Mouse (Mus musculus) midbrain, embryonic 15.5 days (tissue): ENCODE measurements around the gene Slc22a16. TPM values are rescaled to one million over a fixed set of nuclear protein-coding genes. Genes with fewer than 3 reads are reported as not detected.
A peak's percentile ranks its signal among the peaks of the same experiment; 100 is the strongest.

Experiments
- ATAC-seq: fragments of 200-750 bp; cut with Nextera tagmentation; replicated peaks from 2 replicates; pipeline ENCODE4 v1.8.0; 2017; ENCODE audit warnings: moderate TSS enrichment
- H3K27ac ChIP-seq: fragments of 300-500 bp; sonication (generic); 2 replicates; pipeline ENCODE4 v1.5.1; 2015; ENCODE audit warnings: mild to moderate bottlenecking, inconsistent platforms
- H3K27me3 ChIP-seq: fragments of 300-500 bp; sonication (generic); replicated peaks from 2 replicates; pipeline ENCODE4 v1.6.1; 2015; ENCODE audit warnings: inconsistent platforms
- H3K36me3 ChIP-seq: fragments of 300-500 bp; sonication (generic); replicated peaks from 2 replicates; pipeline ENCODE4 v1.6.1; 2015; ENCODE audit warnings: inconsistent platforms
- H3K4me1 ChIP-seq: fragments of 300-500 bp; sonication (generic); 2 replicates; pipeline ENCODE4 v1.6.1; 2015; ENCODE audit warnings: inconsistent platforms
- H3K4me2 ChIP-seq: fragments of 300-500 bp; sonication (generic); 2 replicates; pipeline ENCODE4 v1.6.1; 2015; ENCODE audit warnings: inconsistent platforms, mild to moderate bottlenecking, moderate library complexity
- H3K4me3 ChIP-seq: fragments of 300-500 bp; sonication (generic); 2 replicates; pipeline ENCODE4 v1.5.1; 2015; ENCODE audit warnings: mild to moderate bottlenecking, inconsistent platforms
- H3K9ac ChIP-seq: fragments of 300-500 bp; sonication (generic); 2 replicates; pipeline ENCODE4 v1.6.1; 2015; ENCODE audit warnings: mild to moderate bottlenecking, inconsistent platforms
- H3K9me3 ChIP-seq: fragments of 300-500 bp; sonication (generic); 2 replicates; pipeline ENCODE4 v1.6.1; 2016; ENCODE audit warnings: inconsistent platforms
- WGBS: fragments of 180-500 bp; shearing (Covaris S2); methylation state at CpG from one replicate; pipeline ENCODE4 v1.1.7; 2015; ENCODE audit warnings: mixed read lengths; 5-methylcytosine and 5-hydroxymethylcytosine counted together
- polyA plus RNA-seq: library from polyadenylated mRNA; unstranded; fragments of >200 nt; fragmentation: Nextera tagmentation; extraction: Ambion mirVana; gene quantifications from 2 replicates; pipeline ENCODE4 v1.2.1, GENCODE M21; 2015

The Slc22a16 gene
- polyA plus RNA-seq, 1 experiment from 2014 or later = not detected

DNA sequence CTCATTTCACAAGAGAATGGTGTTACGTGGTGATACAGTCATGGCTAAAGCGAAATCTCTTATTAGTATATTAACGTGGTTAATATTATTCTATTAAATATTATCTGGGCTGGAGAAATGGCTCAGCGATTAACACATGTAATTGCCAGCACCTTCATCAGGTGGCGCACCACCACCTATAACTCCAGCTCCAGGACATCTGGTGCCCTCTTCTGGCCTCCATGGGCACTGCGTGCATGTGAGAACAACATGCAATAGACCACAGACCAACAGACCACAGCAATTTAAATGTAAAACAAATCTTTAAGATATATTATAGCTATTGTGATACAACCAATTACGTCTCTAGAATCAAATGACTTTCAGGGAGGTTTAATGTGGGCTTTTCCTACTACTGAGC is 59.0 kb downstream of the Slc22a16 start:
- ATAC-seq = no peak
- H3K9ac ChIP-seq = no peak overlapping the region
- 70% methylated on average over 7 of the region's 7 CpGs for WGBS

GRCm38 (mm10) chr10:40629656-40630311 is 59.6 kb downstream of the Slc22a16 start, which contains the start of gene Ddo:
Gene Ddo, plus strand, starts transcription at chr10:40630011.
- no peaks in the 10 kb centered on the region for H3K9me3 ChIP-seq
- H3K4me2 ChIP-seq = no peak within 1 kb of the TSS
- no peak for ATAC-seq
- no peak within 1 kb of the TSS for H3K27ac ChIP-seq
- H3K4me1 ChIP-seq = no peaks in the 10 kb centered on the region
- no peak within 1 kb of the TSS for H3K4me3 ChIP-seq
- 76% methylated on average over 8 of the region's 8 CpGs for WGBS
- no peaks in the 10 kb centered on the region for H3K27me3 ChIP-seq
- no peaks in the 10 kb centered on the region for H3K36me3 ChIP-seq
- no peak within 1 kb of the TSS for H3K9ac ChIP-seq

More for the DNA sequence above, 59.0 kb downstream of the Slc22a16 start:
- no peak overlapping the region for H3K4me3 ChIP-seq
- H3K9me3 ChIP-seq = no peaks in the 10 kb centered on the region
- H3K27ac ChIP-seq = no peak overlapping the region
- H3K4me2 ChIP-seq = no peak overlapping the region
- H3K36me3 ChIP-seq = no peaks in the 10 kb centered on the region
- H3K4me1 ChIP-seq = no peaks in the 10 kb centered on the region
- no peaks in the 10 kb centered on the region for H3K27me3 ChIP-seq

GRCm38 (mm10) chr10:40630457-40630856 is 60.3 kb downstream of the Slc22a16 start:
- no peak overlapping the region for H3K4me3 ChIP-seq
- no peak overlapping the region for H3K27ac ChIP-seq
- H3K9me3 ChIP-seq = no peaks in the 10 kb centered on the region
- 73% methylated on average over 5 of the region's 5 CpGs for WGBS
- no peak overlapping the region for H3K4me2 ChIP-seq
- no peaks in the 10 kb centered on the region for H3K4me1 ChIP-seq
- H3K27me3 ChIP-seq = no peaks in the 10 kb centered on the region
- H3K36me3 ChIP-seq = no peaks in the 10 kb centered on the region
- H3K9ac ChIP-seq = no peak overlapping the region
- no peak for ATAC-seq

- Histone ChIP-seq H3K4me1 (no peaks in the 10 kb centered on the region), H3K27me3 (no peaks in the 10 kb centered on the region), H3K36me3 (no peaks in the 10 kb centered on the region), H3K27ac (no peak overlapping the region), H3K4me3 (no peak overlapping the region), H3K9ac (no peak overlapping the region), H3K4me2 (no peak overlapping the region), H3K9me3 (no peaks in the 10 kb centered on the region)
- ATAC-seq = no peak
- WGBS = 84% methylated on average over 9 of the region's 9 CpGs
Observed at GRCm38 (mm10) chr10:40630961-40631360, 60.8 kb downstream of the Slc22a16 start.

GRCm38 (mm10) chr10:40632087-40632486 is 62.0 kb downstream of the Slc22a16 start:
- H3K27me3 ChIP-seq = no peaks in the 10 kb centered on the region
- H3K27ac ChIP-seq = no peak overlapping the region
- H3K4me3 ChIP-seq = no peak overlapping the region
- H3K9ac ChIP-seq = no peak overlapping the region
- H3K9me3 ChIP-seq = no peaks in the 10 kb centered on the region
- H3K4me2 ChIP-seq = no peak overlapping the region
- no peaks in the 10 kb centered on the region for H3K4me1 ChIP-seq
- whole genome bisulfite sequencing = 65% methylated on average over 3 of the region's 3 CpGs
- no peaks in the 10 kb centered on the region for H3K36me3 ChIP-seq
- ATAC-seq = no peak

DNA sequence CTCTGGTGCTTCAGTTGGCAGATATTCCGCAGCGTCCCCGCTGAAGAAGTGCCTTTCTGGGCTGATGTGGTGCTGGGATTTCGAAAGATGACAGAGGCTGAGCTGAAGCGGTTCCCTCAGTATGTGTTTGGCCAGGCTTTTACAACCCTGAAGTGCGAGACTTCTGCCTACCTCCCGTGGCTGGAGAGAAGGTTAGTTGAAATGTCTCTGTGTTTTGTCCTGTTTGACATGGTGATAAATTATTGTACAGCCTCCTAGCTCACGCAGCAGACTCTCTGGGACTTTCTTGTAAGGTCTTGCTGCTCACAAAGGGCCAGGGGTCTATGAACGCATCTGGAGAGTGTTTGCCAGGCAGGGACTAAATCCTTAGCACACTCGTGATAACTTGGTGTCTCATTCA is 67.2 kb downstream of the Slc22a16 start:
- ATAC-seq = no peak
- H3K36me3 ChIP-seq = no peaks in the 10 kb centered on the region
- 0 out of 2 replicates have a peak, but pooled peaks cover 11% of the 10 kb centered on the region for H3K4me1 ChIP-seq
- H3K9ac ChIP-seq = no peak overlapping the region
- H3K4me2 ChIP-seq = no peak overlapping the region
- no peak overlapping the region for H3K4me3 ChIP-seq
- H3K27ac ChIP-seq = no peak overlapping the region
- whole genome bisulfite sequencing = 76% methylated on average over 10 of the region's 10 CpGs
- H3K9me3 ChIP-seq = no peaks in the 10 kb centered on the region
- no peaks in the 10 kb centered on the region; the same call in 1 of the 2 replicates for H3K27me3 ChIP-seq

- Histone ChIP-seq H3K4me1 (0 out of 2 replicates have a peak, but pooled peaks cover 11% of the 10 kb centered on the region), H3K9me3 (no peaks in the 10 kb centered on the region), H3K27ac (no peak overlapping the region), H3K4me2 (no peak overlapping the region), H3K27me3 (no peaks in the 10 kb centered on the region; the same call in 1 of the 2 replicates), H3K9ac (no peak overlapping the region), H3K4me3 (no peak overlapping the region), H3K36me3 (no peaks in the 10 kb centered on the region)
- ATAC-seq = no peak
- 43% methylated on average over 7 of the region's 7 CpGs for WGBS
Observed at GRCm38 (mm10) chr10:40638276-40638675, 68.1 kb downstream of the Slc22a16 start.

- peak; percentile 58 for ATAC-seq
- H3K27me3 ChIP-seq = no peaks in the 10 kb centered on the region; the same call in 1 of the 2 replicates
- no peaks in the 10 kb centered on the region for H3K9me3 ChIP-seq
- H3K36me3 ChIP-seq = no peaks in the 10 kb centered on the region
- no peak overlapping the region for H3K27ac ChIP-seq
- H3K9ac ChIP-seq = no peak overlapping the region
- 0 out of 2 replicates have a peak, but pooled peaks cover 11% of the 10 kb centered on the region for H3K4me1 ChIP-seq
- 43% methylated on average over 26 of the region's 26 CpGs for WGBS
- no peak overlapping the region for H3K4me2 ChIP-seq
- H3K4me3 ChIP-seq = no peak overlapping the region
Observed at GRCm38 (mm10) chr10:40638823-40639819, 69.0 kb downstream of the Slc22a16 start.

DNA sequence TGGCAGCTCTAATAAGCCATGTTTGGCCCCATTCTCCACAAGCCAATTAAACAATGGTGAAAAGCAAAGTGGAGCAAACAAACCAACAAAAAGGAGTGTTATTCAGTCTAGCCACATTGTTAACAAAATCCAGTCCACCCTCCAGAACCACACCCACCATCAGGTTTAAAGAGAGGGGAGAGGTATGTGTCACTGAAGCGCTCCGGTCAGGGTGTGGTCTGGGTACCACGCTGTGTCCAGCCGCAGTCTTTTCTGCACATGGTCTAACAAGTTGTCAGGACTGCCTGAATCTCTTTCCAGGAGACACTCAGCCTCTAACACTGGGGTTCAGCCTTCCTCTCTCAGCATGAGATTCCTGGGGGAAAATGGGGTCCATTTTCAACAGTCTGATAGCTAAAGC is 70.3 kb downstream of the Slc22a16 start:
- Histone ChIP-seq H3K4me3 (no peak overlapping the region), H3K9ac (no peak overlapping the region), H3K9me3 (no peaks in the 10 kb centered on the region), H3K27me3 (no peaks in the 10 kb centered on the region; the same call in 1 of the 2 replicates), H3K4me1 (0 out of 2 replicates have a peak, but pooled peaks cover 11% of the 10 kb centered on the region), H3K36me3 (no peaks in the 10 kb centered on the region), H3K4me2 (no peak overlapping the region), H3K27ac (no peak overlapping the region)
- WGBS = 94% methylated on average over 4 of the region's 4 CpGs
- ATAC-seq = no peak

GRCm38 (mm10) chr10:40641901-40642300 is 71.8 kb downstream of the Slc22a16 start:
- no peaks in the 10 kb centered on the region for H3K36me3 ChIP-seq
- ATAC-seq = no peak
- no peak overlapping the region for H3K4me3 ChIP-seq

DNA sequence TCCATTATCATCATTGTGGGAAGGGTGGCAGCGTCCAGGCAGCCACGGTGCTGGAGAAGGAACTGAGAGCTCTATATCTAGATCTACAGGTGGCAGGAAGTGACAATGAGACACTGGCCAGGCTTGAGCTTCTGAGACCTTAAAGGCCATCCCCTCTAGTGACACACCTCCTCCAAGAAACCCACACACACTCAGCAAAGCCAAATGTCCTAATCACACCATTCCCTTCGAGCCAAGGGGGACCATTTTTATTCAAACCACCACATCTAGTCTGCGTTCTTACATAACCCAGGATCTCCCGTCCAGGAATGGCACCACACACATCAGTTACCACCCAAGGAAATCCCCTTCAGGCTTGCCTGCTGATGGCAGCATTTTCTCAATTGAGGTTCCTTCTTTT is 73.0 kb downstream of the Slc22a16 start:
- no peaks in the 10 kb centered on the region for H3K9me3 ChIP-seq
- H3K4me3 ChIP-seq = no peak overlapping the region
- no peak overlapping the region for H3K27ac ChIP-seq
- no peaks in the 10 kb centered on the region; the same call in 1 of the 2 replicates for H3K27me3 ChIP-seq
- no peak overlapping the region for H3K4me2 ChIP-seq
- no peak overlapping the region for H3K9ac ChIP-seq
- no peak for ATAC-seq
- H3K4me1 ChIP-seq = 0 out of 2 replicates have a peak, but pooled peaks cover 10% of the 10 kb centered on the region
- no peaks in the 10 kb centered on the region for H3K36me3 ChIP-seq
- WGBS = 91% methylated on average over 5 of the region's 5 CpGs

More at GRCm38 (mm10) chr10:40641901-40642300, 71.8 kb downstream of the Slc22a16 start:
- H3K4me1 ChIP-seq = 0 out of 2 replicates have a peak, but pooled peaks cover 11% of the 10 kb centered on the region
- H3K9me3 ChIP-seq = no peaks in the 10 kb centered on the region
- no peaks in the 10 kb centered on the region; the same call in 1 of the 2 replicates for H3K27me3 ChIP-seq
- no peak overlapping the region for H3K9ac ChIP-seq
- no peak overlapping the region for H3K4me2 ChIP-seq
- no peak overlapping the region for H3K27ac ChIP-seq
- 90% methylated on average over 7 of the region's 7 CpGs for WGBS

DNA sequence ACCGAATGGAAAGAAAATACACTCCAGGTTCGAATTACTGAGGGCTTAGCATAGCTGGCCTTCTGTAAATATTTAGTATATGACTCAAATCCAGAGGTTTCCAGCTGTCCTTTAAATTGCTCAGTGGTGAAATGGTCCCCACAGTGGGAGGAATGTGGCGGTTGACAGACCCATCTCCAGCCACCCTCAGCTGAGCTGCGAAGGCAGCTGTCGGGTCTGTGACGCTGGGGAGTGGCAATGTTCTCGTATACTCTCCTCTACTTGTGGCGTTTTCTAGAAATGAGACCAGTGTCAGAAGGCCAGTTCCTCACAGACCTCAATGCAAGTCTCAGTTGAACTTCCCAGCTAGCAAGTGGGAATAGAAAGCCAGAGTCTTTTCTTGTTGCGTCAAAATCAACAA is 74.3 kb downstream of the Slc22a16 start:
- H3K4me1 ChIP-seq = 0 out of 2 replicates have a peak, but pooled peaks cover 1% of the 10 kb centered on the region
- ATAC-seq = no peak
- H3K27me3 ChIP-seq = no peaks in the 10 kb centered on the region; the same call in 1 of the 2 replicates
- H3K9me3 ChIP-seq = no peaks in the 10 kb centered on the region
- H3K4me2 ChIP-seq = no peak overlapping the region
- H3K27ac ChIP-seq = no peak overlapping the region
- 79% methylated on average over 9 of the region's 9 CpGs for WGBS
- no peaks in the 10 kb centered on the region for H3K36me3 ChIP-seq
- no peak overlapping the region for H3K9ac ChIP-seq
- no peak overlapping the region for H3K4me3 ChIP-seq
